Mouse (Mus musculus) hindbrain, embryonic 16.5 days (tissue): ENCODE results near the gene Ecsit. TPM values are rescaled to one million over a fixed set of nuclear protein-coding genes. Genes with fewer than 3 reads are reported as not detected.

Experiments
- ATAC-seq: fragments of 200-750 bp; cut with Nextera tagmentation; 2 replicates; pipeline ENCODE4 v1.8.0; 2017; ENCODE audit warnings: moderate TSS enrichment, moderate library complexity
- H3K27ac ChIP-seq: fragments of 300-500 bp; sonication (generic); 2 replicates; pipeline ENCODE4 v1.5.1; 2014; ENCODE audit warnings: low read depth, mild to moderate bottlenecking, control low read depth, low read length, moderate library complexity
- H3K27me3 ChIP-seq: fragments of 300-500 bp; sonication (generic); replicated peaks from 2 replicates; pipeline ENCODE4 v1.6.1; 2014; ENCODE audit warnings: low read length; ENCODE audit not compliant: control insufficient read depth, insufficient read depth
- H3K36me3 ChIP-seq: fragments of 300-500 bp; sonication (generic); 2 replicates; pipeline ENCODE4 v1.6.1; 2014; ENCODE audit warnings: mild to moderate bottlenecking, low read length, moderate library complexity, mixed read lengths; ENCODE audit not compliant: control insufficient read depth, insufficient read depth
- H3K4me1 ChIP-seq: fragments of 300-500 bp; sonication (generic); 2 replicates; pipeline ENCODE4 v1.6.1; 2014; ENCODE audit warnings: low read depth, low read length; ENCODE audit not compliant: control insufficient read depth, insufficient read depth
- H3K4me2 ChIP-seq: fragments of 300-500 bp; sonication (generic); 2 replicates; pipeline ENCODE4 v1.6.1; 2014; ENCODE audit warnings: mild to moderate bottlenecking, low read length, control low read depth, moderate library complexity
- H3K4me3 ChIP-seq: fragments of 300-500 bp; sonication (generic); 2 replicates; pipeline ENCODE4 v1.5.1; 2014; ENCODE audit warnings: mild to moderate bottlenecking, low read length, control low read depth, moderate library complexity
- H3K9ac ChIP-seq: fragments of 300-500 bp; sonication (generic); 2 replicates; pipeline ENCODE4 v1.6.1; 2014; ENCODE audit warnings: low read depth, mild to moderate bottlenecking, control low read depth, low read length, moderate library complexity
- H3K9me3 ChIP-seq: fragments of 300-500 bp; sonication (generic); 2 replicates; pipeline ENCODE4 v1.6.1; 2014; ENCODE audit warnings: mild to moderate bottlenecking, low read length, moderate library complexity; ENCODE audit not compliant: control insufficient read depth
- WGBS: fragments of 180-500 bp; shearing (Covaris S2); extraction: QIAGEN DNeasy Blood & Tissue Kit; methylation state at CpG from one replicate; pipeline ENCODE4 v1.1.7; 2014; 5-methylcytosine and 5-hydroxymethylcytosine counted together
- polyA plus RNA-seq: library from polyadenylated mRNA; unstranded; fragments of >200 nt; fragmentation: Nextera tagmentation; extraction: Ambion mirVana; gene quantifications from 2 replicates; pipeline ENCODE4 v1.2.1, GENCODE M21; 2015

Gene Ecsit
- 60.9 and 62.3 TPM in 2 replicates for polyA plus RNA-seq

DNA sequence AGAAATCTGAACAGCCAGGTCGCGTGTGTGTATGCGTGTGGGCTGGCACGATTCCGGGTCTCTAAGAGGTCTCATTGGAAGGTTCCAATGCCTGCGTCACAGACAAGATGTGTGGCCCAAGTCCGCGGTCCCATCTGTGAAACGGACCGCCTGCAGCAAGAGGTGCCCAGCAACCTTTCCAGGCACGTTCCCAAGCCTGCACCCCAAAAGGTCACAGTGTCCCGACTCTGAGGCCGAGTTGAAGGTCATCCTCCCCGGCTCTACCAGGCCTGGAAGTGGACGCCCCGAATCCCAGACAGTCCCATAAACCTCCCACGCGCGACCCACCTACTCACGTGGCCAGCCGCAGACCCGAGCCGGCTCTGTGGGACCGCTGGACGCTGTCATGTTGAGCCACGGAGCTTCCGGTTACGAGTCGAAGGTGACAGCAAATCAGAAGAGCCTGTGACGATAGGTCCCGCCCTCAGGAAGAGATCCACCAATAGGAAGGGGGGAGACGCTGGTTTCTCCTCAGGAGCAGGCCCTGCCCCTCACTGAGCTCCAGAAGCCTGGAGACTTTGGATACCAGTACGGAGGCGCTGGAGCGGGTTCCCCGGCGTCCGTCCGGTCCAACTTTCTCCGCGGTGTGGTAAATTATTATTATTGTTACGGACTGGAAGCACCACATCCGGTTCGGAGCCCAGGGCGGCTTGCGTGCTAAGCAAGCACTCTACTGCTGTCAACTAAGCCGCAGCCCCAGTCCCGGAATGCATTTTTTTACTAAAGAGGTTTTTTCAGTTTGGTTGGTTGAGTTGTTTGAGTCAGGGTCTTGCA, at the start of gene Ecsit:
TSS of gene Ecsit (minus strand) at position 417 of the 813 bp plus-strand sequence.
- no peaks in the 10 kb centered on the region for H3K9me3 ChIP-seq
- WGBS: under 1% methylated on average over 48 of the region's 48 CpGs
- peak; percentile 99 for ATAC-seq

DNA sequence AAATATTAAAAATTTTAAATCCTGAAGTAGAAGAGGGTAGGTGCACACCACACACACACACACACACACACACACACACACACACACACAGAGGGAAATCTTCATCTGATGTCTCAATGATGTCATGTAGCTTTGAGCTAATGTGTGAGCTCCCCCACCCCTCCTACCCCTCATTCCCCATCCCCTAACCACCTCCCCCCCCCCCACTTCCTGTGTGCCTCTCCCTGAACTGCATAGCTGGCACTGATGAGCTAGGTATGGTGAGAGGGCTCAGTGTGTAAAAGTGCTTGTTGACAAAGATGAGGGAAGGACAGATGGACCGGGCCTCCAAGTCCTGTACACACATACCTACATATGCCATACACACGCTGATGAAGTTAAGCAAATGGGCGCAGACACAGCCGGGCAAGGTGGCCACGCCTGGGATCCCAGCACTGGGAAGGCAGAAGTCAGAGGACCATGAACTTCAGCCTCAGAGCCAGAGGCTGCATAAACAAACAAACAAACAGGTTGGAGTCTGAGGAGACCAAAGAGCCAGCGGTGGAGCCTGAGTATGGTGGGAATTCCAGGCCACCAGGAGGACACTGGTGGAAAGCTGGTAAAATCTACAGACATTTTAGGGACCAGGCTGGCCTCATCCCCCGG, 49.1 kb upstream of the Ecsit start:
- ATAC-seq: no peak
- Histone ChIP-seq H3K4me2 (no peak overlapping the region), H3K9ac (no peak overlapping the region), H3K36me3 (no peaks in the 10 kb centered on the region), H3K4me3 (no peak overlapping the region), H3K27ac (no peak overlapping the region), H3K4me1 (peaks cover 7% of the 10 kb centered on the region; the same call in 1 of the 2 replicates), H3K27me3 (peaks cover 24% of the 10 kb centered on the region), H3K9me3 (no peaks in the 10 kb centered on the region)
- WGBS: 90% methylated on average over 7 of the region's 7 CpGs

More for the DNA sequence above, at the start of gene Ecsit:
- no peaks in the 10 kb centered on the region for H3K36me3 ChIP-seq
- H3K4me2 ChIP-seq: peak within 1 kb of the TSS; percentile 76
- peak within 1 kb of the TSS; percentile 82 for H3K4me3 ChIP-seq
- peaks cover 9% of the 10 kb centered on the region for H3K4me1 ChIP-seq
- H3K9ac ChIP-seq: peak within 1 kb of the TSS; percentile 80
- H3K27ac ChIP-seq: peak within 1 kb of the TSS; percentile 77
- no peaks in the 10 kb centered on the region for H3K27me3 ChIP-seq

DNA sequence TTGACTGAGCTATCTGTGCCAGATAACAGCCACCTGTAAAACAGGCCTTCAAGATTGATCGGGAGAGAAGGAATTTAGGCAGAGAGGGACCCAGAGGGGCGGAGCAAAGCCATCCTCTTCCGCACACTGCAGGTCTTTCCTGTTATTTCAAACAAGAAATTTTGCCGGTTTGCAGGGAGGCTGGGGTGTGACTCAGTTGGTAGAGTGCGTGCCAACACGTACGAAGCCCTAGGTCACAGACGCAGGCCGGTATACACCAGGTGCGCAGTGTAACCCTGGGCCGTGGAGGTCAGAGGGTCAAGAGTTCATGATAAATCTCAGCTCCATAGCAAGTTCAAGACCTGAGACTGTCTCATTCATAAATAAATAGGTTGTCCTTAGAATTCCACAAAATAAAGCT, 47.0 kb upstream of the Ecsit start:
- peaks cover 24% of the 10 kb centered on the region for H3K27me3 ChIP-seq
- no peak overlapping the region for H3K4me3 ChIP-seq
- H3K9ac ChIP-seq: no peak overlapping the region
- H3K4me2 ChIP-seq: peak overlapping the region; percentile 41
- H3K4me1 ChIP-seq: peaks cover 7% of the 10 kb centered on the region; the same call in 1 of the 2 replicates
- H3K9me3 ChIP-seq: no peaks in the 10 kb centered on the region
- no peak overlapping the region for H3K27ac ChIP-seq
- no peaks in the 10 kb centered on the region for H3K36me3 ChIP-seq
- ATAC-seq: no peak
- WGBS: 51% methylated on average over 11 of the region's 11 CpGs

DNA sequence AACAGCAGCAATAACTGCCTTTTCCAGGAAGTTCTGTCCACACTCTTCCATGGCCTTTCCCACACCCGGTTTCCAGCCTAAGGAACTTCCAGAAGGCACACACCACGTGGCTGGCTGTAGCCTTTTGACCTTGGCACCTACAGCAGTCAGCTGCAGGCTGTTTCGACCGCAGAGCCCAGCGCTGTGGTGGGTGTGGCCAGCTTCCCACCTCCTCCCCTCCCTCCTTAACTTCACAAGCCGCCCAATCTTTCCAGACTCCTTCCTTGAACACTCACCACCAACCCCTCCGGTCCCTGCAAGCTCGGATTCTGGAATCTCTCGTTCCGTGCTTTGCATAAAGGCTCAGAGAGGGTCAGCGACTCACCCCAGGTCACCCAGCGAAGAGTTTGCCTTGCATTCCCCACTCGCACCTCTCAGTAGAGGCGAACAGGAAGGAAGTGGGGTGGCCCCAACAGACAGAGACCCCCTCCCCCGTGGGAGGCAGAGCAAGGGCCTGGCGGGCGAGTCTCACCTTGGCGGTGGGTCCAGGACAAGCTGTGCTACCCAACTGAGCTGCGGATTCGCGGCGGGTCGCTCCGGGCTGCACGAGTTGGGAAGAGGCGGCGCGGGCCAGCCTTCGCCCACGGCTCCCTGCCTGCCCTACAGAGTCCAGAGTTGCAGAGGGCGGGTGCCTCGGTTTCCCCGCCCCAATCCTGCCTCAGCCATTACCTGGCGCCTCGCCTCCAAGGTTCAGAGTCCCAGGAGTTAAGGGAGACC, 46.2 kb upstream of the Ecsit start:
- Histone ChIP-seq H3K36me3 (no peaks in the 10 kb centered on the region), H3K27me3 (peaks cover 24% of the 10 kb centered on the region), H3K9ac (no peak overlapping the region), H3K4me2 (peak overlapping the region; percentile 41), H3K9me3 (no peaks in the 10 kb centered on the region), H3K27ac (no peak overlapping the region), H3K4me1 (peaks cover 5% of the 10 kb centered on the region; the same call in 1 of the 2 replicates), H3K4me3 (peak overlapping the region; percentile 11; the same call in 1 of the 2 replicates)
- ATAC-seq: no peak; the same call in 1 of the 2 replicates
- WGBS: 2% methylated on average over 29 of the region's 35 CpGs

DNA sequence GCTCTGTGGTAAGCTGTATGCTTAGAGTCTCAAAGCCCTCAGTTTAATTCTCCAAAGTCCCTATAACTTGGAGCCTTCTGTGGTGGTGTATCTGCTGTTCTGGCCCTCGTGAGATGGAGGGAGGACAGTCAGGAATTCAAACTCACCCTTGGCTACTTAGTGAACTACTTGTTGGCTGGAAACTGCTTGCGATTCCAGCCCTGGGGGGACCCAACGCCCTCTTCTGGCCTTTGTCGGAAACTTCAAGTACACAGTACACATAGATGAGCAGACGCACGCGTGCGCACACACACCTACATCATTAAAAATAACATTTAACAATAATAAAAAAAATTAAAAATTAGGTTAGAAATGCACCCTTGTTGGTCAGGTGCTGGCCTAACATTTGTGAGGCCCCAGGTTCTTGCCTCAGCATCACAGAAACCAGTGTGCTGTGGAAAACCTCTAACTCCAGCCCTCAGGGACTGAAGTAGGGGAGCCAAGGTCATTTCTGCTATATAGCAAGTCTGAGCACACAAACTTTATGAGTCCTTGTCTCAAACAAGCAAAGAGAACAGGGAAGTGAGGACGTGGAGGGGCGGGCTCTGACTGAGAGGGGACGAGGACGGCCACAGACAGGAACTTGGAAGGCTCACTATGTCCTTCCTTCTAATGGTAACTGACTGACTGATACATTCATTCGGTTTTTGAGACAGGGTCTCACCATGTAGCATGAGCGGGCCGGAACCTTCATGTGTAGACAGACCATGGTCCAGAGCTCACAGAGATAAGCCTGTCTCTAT, 40.2 kb upstream of the Ecsit start:
- H3K4me3 ChIP-seq: no peak overlapping the region
- ATAC-seq: no peak
- no peak overlapping the region for H3K4me2 ChIP-seq
- H3K4me1 ChIP-seq: no peaks in the 10 kb centered on the region
- H3K27ac ChIP-seq: no peak overlapping the region
- H3K9me3 ChIP-seq: no peaks in the 10 kb centered on the region
- WGBS: 86% methylated on average over 15 of the region's 15 CpGs
- H3K27me3 ChIP-seq: peaks cover 3% of the 10 kb centered on the region; the same call in 1 of the 2 replicates
- H3K9ac ChIP-seq: no peak overlapping the region
- no peaks in the 10 kb centered on the region for H3K36me3 ChIP-seq

DNA sequence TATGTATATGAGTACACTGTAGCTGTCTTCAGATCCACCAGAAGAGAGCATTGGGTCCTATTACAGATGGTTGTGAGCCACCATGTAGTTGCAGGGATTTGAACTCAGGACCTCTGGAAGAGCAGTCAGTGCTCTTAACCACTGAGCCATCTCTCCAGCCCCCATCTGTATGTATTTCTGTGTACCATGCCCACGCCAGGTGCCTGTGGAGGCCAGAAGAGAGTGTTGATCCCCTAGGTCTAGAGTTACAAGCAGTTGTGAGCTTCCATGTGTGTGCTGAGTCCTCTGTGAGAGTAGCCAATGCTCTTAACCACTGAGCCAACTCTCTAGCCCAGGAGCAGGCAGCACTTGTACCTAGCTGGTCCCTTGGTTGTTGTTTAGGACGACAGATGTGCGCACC, 38.9 kb upstream of the Ecsit start:
- H3K9me3 ChIP-seq: no peaks in the 10 kb centered on the region
- no peak overlapping the region for H3K4me2 ChIP-seq
- H3K4me3 ChIP-seq: no peak overlapping the region
- no peak overlapping the region for H3K27ac ChIP-seq
- no peaks in the 10 kb centered on the region for H3K36me3 ChIP-seq
- no peaks in the 10 kb centered on the region for H3K4me1 ChIP-seq
- no peak overlapping the region for H3K9ac ChIP-seq
- no peaks in the 10 kb centered on the region for H3K27me3 ChIP-seq
- WGBS: 86% methylated on average over 3 of the region's 3 CpGs
- no peak for ATAC-seq

DNA sequence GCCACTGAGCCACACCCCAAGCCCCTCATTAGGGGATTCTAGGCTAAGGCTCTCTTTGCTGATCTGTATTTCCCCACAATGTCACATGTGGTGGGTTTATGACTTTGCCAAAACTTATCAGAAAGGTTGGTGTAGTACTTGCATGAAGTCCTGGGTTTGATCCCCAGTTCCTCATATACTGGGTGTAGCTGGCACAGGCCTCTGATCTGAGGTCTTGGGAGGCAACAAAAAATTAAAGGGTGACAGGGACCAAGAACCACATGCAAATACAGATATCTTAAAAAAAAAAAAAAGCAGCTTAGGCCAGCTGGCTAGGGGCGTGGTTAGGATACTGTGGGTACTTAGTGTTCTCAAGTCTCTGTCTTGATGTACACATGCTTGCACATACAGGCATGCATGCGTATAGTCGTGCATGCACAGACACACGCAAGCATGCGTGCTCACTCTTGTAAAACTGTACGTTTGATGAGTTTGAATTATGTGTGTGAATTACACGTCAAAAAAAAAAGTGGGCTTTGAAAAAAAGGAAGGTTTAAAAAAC, 37.9 kb upstream of the Ecsit start:
- Histone ChIP-seq H3K27me3 (no peaks in the 10 kb centered on the region), H3K9me3 (no peaks in the 10 kb centered on the region), H3K4me2 (no peak overlapping the region), H3K4me3 (no peak overlapping the region), H3K4me1 (no peaks in the 10 kb centered on the region), H3K27ac (no peak overlapping the region), H3K9ac (no peak overlapping the region), H3K36me3 (no peaks in the 10 kb centered on the region)
- 87% methylated on average over 7 of the region's 7 CpGs for WGBS
- ATAC-seq: no peak

DNA sequence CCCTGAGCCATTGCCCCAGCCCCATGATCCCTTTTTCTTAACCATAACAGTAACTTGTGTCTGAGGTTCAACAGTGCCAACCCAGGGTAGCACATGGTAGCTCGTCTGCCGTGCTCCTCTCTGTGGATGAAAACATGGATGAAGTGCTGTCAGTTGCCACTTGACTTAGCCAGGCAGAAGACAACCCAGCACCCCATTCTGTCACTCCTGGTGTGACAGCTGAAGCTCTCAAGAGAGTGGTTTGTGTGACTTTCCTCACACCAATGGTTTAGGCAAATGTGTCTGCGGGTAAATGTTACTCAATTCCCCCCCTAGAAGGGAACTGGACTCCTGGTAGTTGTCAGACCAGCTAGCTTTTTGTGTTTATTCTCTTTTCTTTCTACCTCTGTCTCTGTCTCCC, 36.8 kb upstream of the Ecsit start:
- Histone ChIP-seq H3K4me3 (no peak overlapping the region), H3K4me2 (no peak overlapping the region)
- 86% methylated on average over 3 of the region's 3 CpGs for WGBS

More for the DNA sequence above, 36.8 kb upstream of the Ecsit start:
- no peak for ATAC-seq
- H3K36me3 ChIP-seq: no peaks in the 10 kb centered on the region
- H3K9ac ChIP-seq: no peak overlapping the region
- no peaks in the 10 kb centered on the region for H3K9me3 ChIP-seq
- no peak overlapping the region for H3K27ac ChIP-seq
- H3K4me1 ChIP-seq: peaks cover 4% of the 10 kb centered on the region
- H3K27me3 ChIP-seq: no peaks in the 10 kb centered on the region
